Mouse (Mus musculus): ENCODE results near the gene Stx2. TPM values are rescaled to one million over a fixed set of nuclear protein-coding genes. Genes with fewer than 3 reads are reported as not detected.
"Not testable (repeated sequence)": the region's sequence is repeated elsewhere in the genome, so short reads cannot be mapped to it uniquely, and the experiment has no call there.

Gene Stx2
- polyA plus RNA-seq, 1 experiment from 2014 or later = 26.5 TPM

- Histone ChIP-seq H3K4me1 (peaks cover 21% of the 10 kb centered on the region), H3K4me3 (peak overlapping the region; percentile 24; the same call in 1 of the 2 replicates), H3K36me3 (no peaks in the 10 kb centered on the region), H3K27me3 (ENCODE audit: low read depth, poor library complexity, severe bottlenecking) (no peaks in the 10 kb centered on the region), H3K27ac (replicated peaks) (0 out of 2 replicates have a peak overlapping the region, but pooled peaks have one; percentile 46), H3K9me3 (replicated peaks) (peaks cover 6% of the 10 kb centered on the region; the same call in 1 of the 2 replicates)
- peak; percentile 82 for DNase-seq (ENCODE audit: low spot score)
- WGBS = 19% methylated on average over 14 of the region's 14 CpGs
Observed at GRCm38 (mm10) chr5:128971298-128971697, 37.1 kb downstream of the Stx2 start.

GRCm38 (mm10) chr5:128970878-128971277 lies 37.5 kb downstream of the Stx2 start:
- 74% methylated on average over 10 of the region's 10 CpGs for WGBS
- Histone ChIP-seq H3K9me3 (replicated peaks) (peaks cover 6% of the 10 kb centered on the region; the same call in 1 of the 2 replicates), H3K4me3 (peak overlapping the region; percentile 24; the same call in 1 of the 2 replicates), H3K4me1 (peaks cover 17% of the 10 kb centered on the region), H3K27me3 (ENCODE audit: low read depth, poor library complexity, severe bottlenecking) (no peaks in the 10 kb centered on the region), H3K36me3 (no peaks in the 10 kb centered on the region), H3K27ac (replicated peaks) (0 out of 2 replicates have a peak overlapping the region, but pooled peaks have one; percentile 46)
- no peak for DNase-seq (ENCODE audit: low spot score)

GRCm38 (mm10) chr5:128964353-128964752 lies 44.0 kb downstream of the Stx2 start:
- Histone ChIP-seq H3K4me1 (no peaks in the 10 kb centered on the region), H3K36me3 (no peaks in the 10 kb centered on the region), H3K27ac (replicated peaks) (no peak overlapping the region), H3K4me3 (no peak overlapping the region), H3K27me3 (ENCODE audit: low read depth, poor library complexity, severe bottlenecking) (no peaks in the 10 kb centered on the region), H3K9me3 (replicated peaks) (peaks cover 19% of the 10 kb centered on the region)
- WGBS = 54% methylated on average over 4 of the region's 4 CpGs
- DNase-seq (ENCODE audit: low spot score) = no peak

- Histone ChIP-seq H3K27ac (replicated peaks) (no peak overlapping the region), H3K9me3 (replicated peaks) (peaks cover 24% of the 10 kb centered on the region), H3K4me3 (no peak overlapping the region), H3K27me3 (ENCODE audit: low read depth, poor library complexity, severe bottlenecking) (no peaks in the 10 kb centered on the region), H3K36me3 (no peaks in the 10 kb centered on the region), H3K4me1 (no peaks in the 10 kb centered on the region)
- DNase-seq (ENCODE audit: low spot score) = no peak
- WGBS = 76% methylated on average over 3 of the region's 3 CpGs
Observed at GRCm38 (mm10) chr5:128958916-128959315, 49.5 kb downstream of the Stx2 start.

GRCm38 (mm10) chr5:128954371-128954770 lies 54.0 kb downstream of the Stx2 start:
- DNase-seq (ENCODE audit: low spot score) = peak; percentile 29
- H3K27me3 ChIP-seq (ENCODE audit: low read depth, poor library complexity, severe bottlenecking) = peaks cover 21% of the 10 kb centered on the region
- H3K36me3 ChIP-seq; H3K9me3 ChIP-seq (replicated peaks); H3K27ac ChIP-seq (replicated peaks); H3K4me3 ChIP-seq: not testable (repeated sequence)
- 87% methylated on average over 5 of the region's 5 CpGs for WGBS
- peaks cover 26% of the 10 kb centered on the region for H3K4me1 ChIP-seq

- Histone ChIP-seq H3K4me1 (peaks cover 26% of the 10 kb centered on the region), H3K4me3 (peak within 1 kb of the TSS; percentile 58), H3K27me3 (ENCODE audit: low read depth, poor library complexity, severe bottlenecking) (peaks cover 21% of the 10 kb centered on the region), H3K27ac (replicated peaks) (peak within 1 kb of the TSS; percentile 79), H3K36me3 (no peaks in the 10 kb centered on the region), H3K9me3 (replicated peaks) (peaks cover 5% of the 10 kb centered on the region; the same call in 1 of the 2 replicates)
- DNase-seq (ENCODE audit: low spot score) = peak; percentile 80
- 11% methylated on average over 17 of the region's 17 CpGs for WGBS
Observed at GRCm38 (mm10) chr5:128953278-128954070, 54.9 kb downstream of the Stx2 start, which contains the start of gene Rimbp2. Rimbp2 (minus strand) TSS chr5:128953486.

- 1% methylated on average over 35 of the region's 35 CpGs for WGBS
- DNase-seq (ENCODE audit: low spot score) = peak; percentile 48
- H3K27ac ChIP-seq (replicated peaks) = peak overlapping the region; percentile 79
- H3K4me3 ChIP-seq = peak overlapping the region; percentile 58
- no peaks in the 10 kb centered on the region for H3K36me3 ChIP-seq
- H3K9me3 ChIP-seq (replicated peaks) = peaks cover 5% of the 10 kb centered on the region; the same call in 1 of the 2 replicates
- H3K4me1 ChIP-seq = peaks cover 26% of the 10 kb centered on the region
- peaks cover 21% of the 10 kb centered on the region for H3K27me3 ChIP-seq (ENCODE audit: low read depth, poor library complexity, severe bottlenecking)
Observed at GRCm38 (mm10) chr5:128952291-128953195, 55.8 kb downstream of the Stx2 start.

GRCm38 (mm10) chr5:128951472-128951871 lies 56.9 kb downstream of the Stx2 start:
- Histone ChIP-seq H3K4me1 (peaks cover 26% of the 10 kb centered on the region), H3K27me3 (ENCODE audit: low read depth, poor library complexity, severe bottlenecking) (peaks cover 21% of the 10 kb centered on the region), H3K27ac (replicated peaks) (no peak overlapping the region), H3K4me3 (peak overlapping the region; percentile 58), H3K9me3 (replicated peaks) (peaks cover 5% of the 10 kb centered on the region; the same call in 1 of the 2 replicates), H3K36me3 (no peaks in the 10 kb centered on the region)
- DNase-seq (ENCODE audit: low spot score) = no peak
- WGBS = 46% methylated on average over 4 of the region's 4 CpGs

- peaks cover 8% of the 10 kb centered on the region for H3K4me1 ChIP-seq
- H3K36me3 ChIP-seq = no peaks in the 10 kb centered on the region
- H3K27me3 ChIP-seq (ENCODE audit: low read depth, poor library complexity, severe bottlenecking) = peaks cover 19% of the 10 kb centered on the region
- peaks cover 5% of the 10 kb centered on the region; the same call in 1 of the 2 replicates for H3K9me3 ChIP-seq (replicated peaks)
- peak; percentile 23 for DNase-seq (ENCODE audit: low spot score)
- H3K27ac ChIP-seq (replicated peaks) = no peak overlapping the region
- H3K4me3 ChIP-seq = no peak overlapping the region
- 76% methylated on average over 5 of the region's 5 CpGs for WGBS
Observed at GRCm38 (mm10) chr5:128947093-128947492, 61.3 kb downstream of the Stx2 start.

GRCm38 (mm10) chr5:128940436-128940835 lies 67.9 kb downstream of the Stx2 start:
- no peaks in the 10 kb centered on the region for H3K27me3 ChIP-seq (ENCODE audit: low read depth, poor library complexity, severe bottlenecking)
- no peak overlapping the region for H3K4me3 ChIP-seq
- no peak for DNase-seq (ENCODE audit: low spot score)
- 83% methylated on average over 10 of the region's 10 CpGs for WGBS
- no peaks in the 10 kb centered on the region; the same call in 1 of the 2 replicates for H3K4me1 ChIP-seq
- H3K27ac ChIP-seq (replicated peaks) = no peak overlapping the region
- H3K9me3 ChIP-seq (replicated peaks) = no peaks in the 10 kb centered on the region
- H3K36me3 ChIP-seq = no peaks in the 10 kb centered on the region

GRCm38 (mm10) chr5:128935359-128935899 lies 72.9 kb downstream of the Stx2 start:
- Histone ChIP-seq H3K9me3 (replicated peaks) (no peaks in the 10 kb centered on the region), H3K4me1 (no peaks in the 10 kb centered on the region), H3K36me3 (no peaks in the 10 kb centered on the region), H3K27me3 (ENCODE audit: low read depth, poor library complexity, severe bottlenecking) (no peaks in the 10 kb centered on the region), H3K27ac (replicated peaks) (no peak overlapping the region), H3K4me3 (no peak overlapping the region)
- WGBS = 95% methylated on average over 6 of the region's 6 CpGs
- no peak for DNase-seq (ENCODE audit: low spot score)
